Mouse (Mus musculus) CH12.LX (cell line): ENCODE results near the gene Lix1l. TPM values are rescaled to one million over a fixed set of nuclear protein-coding genes. Genes with fewer than 3 reads are reported as not detected.

Experiments
- DNase-seq: peaks from one replicate; pipeline ENCODE4 v3.0.0-alpha.2; 2013; ENCODE audit errors: extremely low read depth
- H3K27ac ChIP-seq: 2 replicates; pipeline ENCODE4 v1.5.1; 2012; ENCODE audit warnings: low read depth, mild to moderate bottlenecking, control low read depth, moderate library complexity; ENCODE audit not compliant: insufficient read depth
- H3K27me3 ChIP-seq: replicated peaks from 2 replicates; pipeline ENCODE3; 2012; ENCODE audit warnings: inconsistent platforms
- H3K36me3 ChIP-seq, 2 experiments: replicated peaks in 1 of 2; 2 replicates each; pipeline versions ENCODE3 to v1.6.1; 2012; ENCODE audit warnings: inconsistent platforms in 1 of 2, low read length in 1 of 2, mild to moderate bottlenecking in 1 of 2, mixed read lengths in 1 of 2, moderate library complexity in 1 of 2; ENCODE audit not compliant: control insufficient read depth in 1 of 2, insufficient read depth in 1 of 2
- H3K4me1 ChIP-seq, 2 experiments: 2 replicates each; pipeline ENCODE4 v1.6.1; 2012; ENCODE audit warnings: inconsistent platforms in 1 of 2, moderate library complexity in 1 of 2; ENCODE audit not compliant: insufficient read depth in 2 of 2, control insufficient read depth in 1 of 2
- H3K4me2 ChIP-seq: 2 replicates; pipeline ENCODE4 v1.6.1; 2012; ENCODE audit warnings: low read depth, mild to moderate bottlenecking, control low read depth; ENCODE audit not compliant: poor library complexity, insufficient read depth, severe bottlenecking
- H3K4me3 ChIP-seq, 3 experiments: fragments of 150-350 bp in 1 of 3; sonication (generic) in 1 of 3; replicated peaks in 1 of 3; 2 replicates each; pipeline versions ENCODE3 to v1.5.1; 2011 to 2012; ENCODE audit warnings: low read depth in 2 of 3, low read length in 2 of 3, mild to moderate bottlenecking in 2 of 3, moderate library complexity in 2 of 3, control low read depth in 1 of 3, improper control_type of control experiment in 1 of 3, inconsistent platforms in 1 of 3, mixed read lengths in 1 of 3; ENCODE audit not compliant: poor library complexity in 1 of 3
- H3K79me2 ChIP-seq: replicated peaks from 2 replicates; pipeline ENCODE4 v1.6.1; 2012; ENCODE audit warnings: mild to moderate bottlenecking, moderate library complexity; ENCODE audit not compliant: control insufficient read depth, poor library complexity, insufficient read depth, severe bottlenecking; ENCODE audit errors: extremely low read depth
- H3K9ac ChIP-seq: 2 replicates; pipeline ENCODE4 v1.6.1; 2012; ENCODE audit warnings: low read depth, mild to moderate bottlenecking, control low read depth, moderate library complexity; ENCODE audit not compliant: insufficient read depth
- H3K9me3 ChIP-seq: replicated peaks from 2 replicates; pipeline ENCODE3; 2012; ENCODE audit warnings: low read length, inconsistent platforms, mixed read lengths
- BHLHE40 ChIP-seq: IDR thresholded peaks from 2 replicates; pipeline ENCODE4 v1.6.1; 2011; ENCODE audit warnings: mild to moderate bottlenecking, low read depth, low read length, improper control_type of control experiment
- CHD1 ChIP-seq: IDR thresholded peaks from 2 replicates; pipeline ENCODE4 v1.6.1; 2012; ENCODE audit warnings: low read depth, low read length, improper control_type of control experiment, inconsistent platforms
- CHD2 ChIP-seq: IDR thresholded peaks from 2 replicates; pipeline ENCODE4 v1.6.1; 2011; ENCODE audit warnings: low read length, improper control_type of control experiment
- E2F4 ChIP-seq: IDR thresholded peaks from 2 replicates; pipeline ENCODE4 v1.6.1; 2011; ENCODE audit warnings: low read depth, low read length, improper control_type of control experiment; ENCODE audit not compliant: insufficient replicate concordance
- EP300 ChIP-seq: IDR thresholded peaks from 2 replicates; pipeline ENCODE4 v1.6.1; 2011; ENCODE audit warnings: low read length, improper control_type of control experiment
- ETS1 ChIP-seq: conservative IDR thresholded peaks from 2 replicates; pipeline ENCODE4 v1.6.1; 2012; ENCODE audit warnings: low read depth, mild to moderate bottlenecking, inconsistent platforms, low read length, improper control_type of control experiment, moderate library complexity
- GABPA ChIP-seq: IDR thresholded peaks from 2 replicates; pipeline ENCODE4 v1.6.1; 2012; ENCODE audit warnings: low read depth, low read length, improper control_type of control experiment, inconsistent platforms; ENCODE audit not compliant: insufficient replicate concordance
- HCFC1 ChIP-seq: IDR thresholded peaks from 2 replicates; pipeline ENCODE4 v1.6.1; 2012; ENCODE audit warnings: low read depth, mild to moderate bottlenecking, inconsistent platforms, low read length, improper control_type of control experiment
- IRF4 ChIP-seq: IDR thresholded peaks from 2 replicates; pipeline ENCODE4 v1.6.1; 2014; ENCODE audit warnings: low read depth, mild to moderate bottlenecking, inconsistent platforms, low read length, improper control_type of control experiment
- JUN ChIP-seq: IDR thresholded peaks from 2 replicates; pipeline ENCODE4 v1.6.1; 2011; ENCODE audit warnings: low read depth, mild to moderate bottlenecking, low read length, improper control_type of control experiment, moderate library complexity; ENCODE audit not compliant: insufficient read depth
- JUND ChIP-seq: conservative IDR thresholded peaks from 2 replicates; pipeline ENCODE4 v1.6.1; 2011; ENCODE audit warnings: low read depth, low read length, improper control_type of control experiment
- MAFK ChIP-seq: IDR thresholded peaks from 2 replicates; pipeline ENCODE4 v1.6.1; 2011; ENCODE audit warnings: low read length, improper control_type of control experiment; ENCODE audit not compliant: insufficient replicate concordance
- MAX ChIP-seq: IDR thresholded peaks from 2 replicates; pipeline ENCODE4 v1.6.1; 2011; ENCODE audit warnings: low read length, improper control_type of control experiment
- MAZ ChIP-seq: IDR thresholded peaks from 2 replicates; pipeline ENCODE4 v1.6.1; 2012; ENCODE audit warnings: low read depth, mild to moderate bottlenecking, inconsistent platforms, low read length, improper control_type of control experiment, moderate library complexity
- MEF2A ChIP-seq: IDR thresholded peaks from 2 replicates; pipeline ENCODE4 v1.6.1; 2014; ENCODE audit warnings: low read depth, mild to moderate bottlenecking, inconsistent platforms, low read length, improper control_type of control experiment, borderline replicate concordance
- MXI1 ChIP-seq: IDR thresholded peaks from 2 replicates; pipeline ENCODE4 v1.6.1; 2011; ENCODE audit warnings: mild to moderate bottlenecking, low read depth, low read length, improper control_type of control experiment
- MYC ChIP-seq: IDR thresholded peaks from 2 replicates; pipeline ENCODE4 v1.6.1; 2011; ENCODE audit warnings: low read depth, mild to moderate bottlenecking, improper control_type of control experiment, low read length
- NELFE ChIP-seq: IDR thresholded peaks from 2 replicates; pipeline ENCODE4 v1.6.1; 2011; ENCODE audit warnings: low read depth, low read length, improper control_type of control experiment
- NRF1 ChIP-seq: IDR thresholded peaks from 2 replicates; pipeline ENCODE4 v1.6.1; 2014; ENCODE audit warnings: low read depth, mild to moderate bottlenecking, inconsistent platforms, low read length, improper control_type of control experiment, moderate library complexity
- PAX5 ChIP-seq: IDR thresholded peaks from 2 replicates; pipeline ENCODE4 v1.6.1; 2012; ENCODE audit warnings: low read length, inconsistent platforms, mixed read lengths
- POLR2A ChIP-seq: IDR thresholded peaks from 2 replicates; pipeline ENCODE4 v1.6.1; 2011; ENCODE audit warnings: low read depth, mild to moderate bottlenecking, improper control_type of control experiment, low read length
- POLR2AphosphoS2 ChIP-seq: IDR thresholded peaks from 2 replicates; pipeline ENCODE4 v1.6.1; 2011; ENCODE audit warnings: low read depth, low read length, improper control_type of control experiment
- RAD21 ChIP-seq: IDR thresholded peaks from 2 replicates; pipeline ENCODE4 v1.6.1; 2011; ENCODE audit warnings: low read depth, mild to moderate bottlenecking, low read length, improper control_type of control experiment, moderate library complexity
- RCOR1 ChIP-seq: conservative IDR thresholded peaks from 2 replicates; pipeline ENCODE4 v1.6.1; 2012; ENCODE audit warnings: low read depth, mild to moderate bottlenecking, inconsistent platforms, low read length, improper control_type of control experiment
- SIN3A ChIP-seq: IDR thresholded peaks from 2 replicates; pipeline ENCODE4 v1.6.1; 2012; ENCODE audit warnings: low read length, improper control_type of control experiment, inconsistent platforms
- SMC3 ChIP-seq: IDR thresholded peaks from 2 replicates; pipeline ENCODE4 v1.6.1; 2011; ENCODE audit warnings: low read depth, low read length, improper control_type of control experiment
- TBP ChIP-seq: conservative IDR thresholded peaks from 2 replicates; pipeline ENCODE4 v1.6.1; 2011; ENCODE audit warnings: low read depth, low read length, improper control_type of control experiment
- TCF12 ChIP-seq: IDR thresholded peaks from 2 replicates; pipeline ENCODE4 v1.6.1; 2014; ENCODE audit warnings: low read depth, mild to moderate bottlenecking, inconsistent platforms, low read length, improper control_type of control experiment
- USF1 ChIP-seq: IDR thresholded peaks from 2 replicates; pipeline ENCODE4 v1.6.1; 2014; ENCODE audit warnings: low read depth, mild to moderate bottlenecking, inconsistent platforms, low read length, improper control_type of control experiment
- USF2 ChIP-seq: conservative IDR thresholded peaks from 2 replicates; pipeline ENCODE4 v1.6.1; 2011; ENCODE audit warnings: low read depth, low read length, improper control_type of control experiment
- ZC3H11A ChIP-seq: IDR thresholded peaks from 2 replicates; pipeline ENCODE4 v1.6.1; 2012; ENCODE audit warnings: low read depth, mild to moderate bottlenecking, inconsistent platforms, low read length, improper control_type of control experiment
- ZMIZ1 ChIP-seq: IDR thresholded peaks from 2 replicates; pipeline ENCODE4 v1.6.1; 2012; ENCODE audit warnings: low read depth, mild to moderate bottlenecking, inconsistent platforms, low read length, improper control_type of control experiment
- dilution Hi-C: fragments of 300-500 bp; cut with MboI; formaldehyde crosslinking; loops from 2 replicates; pipeline ENCODE4 v1.14.3; 2020; ENCODE audit warnings: low sequenced_read_pairs; ENCODE audit not compliant: extremely low pct_unique_long_range_greater_than_20kb, extremely low pct_ligation_motif_present
- in situ Hi-C: fragments of 300-500 bp; cut with MboI; formaldehyde crosslinking; loops from 3 replicates; pipeline ENCODE4 v1.14.3; 2019; ENCODE audit warnings: low sequenced_read_pairs, low pct_ligation_motif_present, low pct_unique_long_range_greater_than_20kb, mixed read lengths
- polyA plus RNA-seq: library from polyadenylated mRNA; unstranded; fragments of >175 nt; gene quantifications from 2 replicates; pipeline ENCODE4 v1.2.1, GENCODE M21; 2012; ENCODE audit warnings: low read depth; ENCODE audit not compliant: insufficient read length
- total RNA-seq, 2 experiments: library from RNA; depleted of rRNA; stranded (reverse); fragments of 300-350 nt in 1 of 2; fragments of >200 nt in 1 of 2; gene quantifications; 2 replicates each; pipeline ENCODE4 v1.2.3; 2012 to 2014

Lix1l gene
- total and polyA plus RNA-seq, 3 experiments = 4.0 to 4.6 (median 4.5) TPM

- no peaks in the 10 kb centered on the region for H3K36me3 ChIP-seq
- no peaks in the 10 kb centered on the region for H3K9me3 ChIP-seq
- no peak overlapping the region for H3K4me2 ChIP-seq
- dilution Hi-C loops = no loop called here
- DNase-seq = no peak
- H3K27ac ChIP-seq = peak overlapping the region; percentile 41
- no peak overlapping the region for H3K4me3 ChIP-seq
- in situ Hi-C loops = no loop called here
- H3K27me3 ChIP-seq = peaks cover 12% of the 10 kb centered on the region
- H3K9ac ChIP-seq = no peak overlapping the region
- TF ChIP-seq JUN = no peak
- TF ChIP-seq NRF1 = no peak
- no peak for TF ChIP-seq EP300
- no peak for TF ChIP-seq ZMIZ1
- no peak for TF ChIP-seq USF2
- no peak for TF ChIP-seq CHD2
- TF ChIP-seq USF1 = no peak
- TF ChIP-seq ZC3H11A = no peak
- no peak for TF ChIP-seq BHLHE40
- no peak for TF ChIP-seq PAX5
- no peak for TF ChIP-seq MYC
- no peak for TF ChIP-seq SMC3
- peaks cover 25 to 50% of the 10 kb centered on the region in 2 experiments for H3K4me1 ChIP-seq
- no peaks in the 10 kb centered on the region for H3K79me2 ChIP-seq
These were observed 72.6 kb downstream of the Lix1l start for GRCm38 (mm10) chr3:96673514-96673913.

- peak overlapping the region; percentile 37 for H3K9ac ChIP-seq
- peaks cover 30 to 58% of the 10 kb centered on the region in 2 experiments for H3K4me1 ChIP-seq
- no peak overlapping the region for H3K4me3 ChIP-seq
- no peaks in the 10 kb centered on the region for H3K79me2 ChIP-seq
- in situ Hi-C loops = no loop called here
- H3K27me3 ChIP-seq = peaks cover 12% of the 10 kb centered on the region
- H3K36me3 ChIP-seq = no peaks in the 10 kb centered on the region
- DNase-seq = no peak
- H3K27ac ChIP-seq = peak overlapping the region; percentile 66
- H3K9me3 ChIP-seq = no peaks in the 10 kb centered on the region
- peak overlapping the region; percentile 63 for H3K4me2 ChIP-seq
- dilution Hi-C loops = no loop called here
- no peak for TF ChIP-seq E2F4
- peak; percentile 87 for TF ChIP-seq CHD2
- TF ChIP-seq IRF4 = peak; percentile 80
- peak; percentile 89 for TF ChIP-seq SIN3A
- no peak for TF ChIP-seq HCFC1
- TF ChIP-seq JUN = no peak
- TF ChIP-seq POLR2A = no peak
- peak; percentile 96 for TF ChIP-seq ETS1
- TF ChIP-seq JUND = no peak
- no peak for TF ChIP-seq RAD21
- TF ChIP-seq USF2 = 0 out of 2 replicates have a peak, but pooled peaks have one; percentile 9
- TF ChIP-seq PAX5 = no peak
- no peak for TF ChIP-seq MAFK
- peak; percentile 66; the same call in 1 of the 2 replicates for TF ChIP-seq BHLHE40
- TF ChIP-seq GABPA = no peak
- peak; percentile 69 for TF ChIP-seq USF1
- no peak for TF ChIP-seq TBP
- 0 out of 2 replicates have a peak, but pooled peaks have one; percentile 43 for TF ChIP-seq RCOR1
- no peak for TF ChIP-seq MAX
- no peak for TF ChIP-seq MYC
- TF ChIP-seq EP300 = peak; percentile 81
- 0 out of 2 replicates have a peak, but pooled peaks have one; percentile 47 for TF ChIP-seq MEF2A
- TF ChIP-seq MXI1 = 0 out of 2 replicates have a peak, but pooled peaks have one; percentile 30
- peak; percentile 98 for TF ChIP-seq CHD1
- peak; percentile 93 for TF ChIP-seq MAZ
- no peak for TF ChIP-seq SMC3
- 0 out of 2 replicates have a peak, but pooled peaks have one; percentile 25 for TF ChIP-seq POLR2AphosphoS2
- no peak; the same call in 1 of the 2 replicates for TF ChIP-seq NELFE
- no peak for TF ChIP-seq ZC3H11A
- TF ChIP-seq TCF12 = peak; percentile 98
- no peak for TF ChIP-seq NRF1
These were observed 73.5 kb downstream of the Lix1l start for GRCm38 (mm10) chr3:96674442-96674841.
